Mouse (Mus musculus) heart, postnatal 25 days (tissue): ENCODE results near the gene Atxn7l1. TPM values are rescaled to one million over a fixed set of nuclear protein-coding genes. Genes with fewer than 3 reads are reported as not detected.

Experiments used
- DNase-seq: peaks from one replicate; pipeline ENCODE4 v3.0.0; 2022; ENCODE audit warnings: low spot score
- intact Hi-C: fragments of 180-260 bp; cut with DNase I; formaldehyde crosslinking; loops from one replicate; pipeline ENCODE4 v1.15.1; 2025
- total RNA-seq, 2 experiments: library from RNA; stranded (reverse); gene quantifications; 2 replicates each; pipeline ENCODE4 v1.2.3; 2021

The Atxn7l1 gene
- 10 to 100 TPM; 17.2 to 19.2 TPM for total RNA-seq

- intact Hi-C loops: loop anchor here (2.0 kb wide), 2 partner anchors 35 to 119 kb away; no protein-coding TSS in a partner anchor
- peak; percentile 81 for DNase-seq
Observed at GRCm38 (mm10) chr12:33147497-33148267, at the start of gene Atxn7l1. Gene Atxn7l1 (plus strand): TSS chr12:33147693.

GRCm38 (mm10) chr12:33101627-33102026, 45.9 kb upstream of the Atxn7l1 start:
- DNase-seq: no peak
- intact Hi-C loops: no loop called here

- intact Hi-C loops: no loop called here
- no peak for DNase-seq
Observed at GRCm38 (mm10) chr12:33102342-33103115, 45.0 kb upstream of the Atxn7l1 start.

- DNase-seq: no peak
- intact Hi-C loops: loop anchor here (5.0 kb wide), 1 partner anchor 193 kb away; no protein-coding TSS in a partner anchor
Observed at GRCm38 (mm10) chr12:33105724-33106123, 41.8 kb upstream of the Atxn7l1 start.

GRCm38 (mm10) chr12:33106438-33107167, 40.9 kb upstream of the Atxn7l1 start:
- intact Hi-C loops: loop anchor here (5.0 kb wide), 1 partner anchor 194 kb away; no protein-coding TSS in a partner anchor
- DNase-seq: no peak

GRCm38 (mm10) chr12:33109531-33109930, 38.0 kb upstream of the Atxn7l1 start:
- no peak for DNase-seq
- intact Hi-C loops: loop anchor here (1.0 to 5.0 kb wide), 2 partner anchors 82 to 197 kb away; no protein-coding TSS in a partner anchor

GRCm38 (mm10) chr12:33110894-33111471, 36.5 kb upstream of the Atxn7l1 start:
- DNase-seq: no peak
- intact Hi-C loops: no loop called here

GRCm38 (mm10) chr12:33118624-33119301, 28.7 kb upstream of the Atxn7l1 start:
- intact Hi-C loops: no loop called here
- no peak for DNase-seq

- DNase-seq: no peak
- intact Hi-C loops: no loop called here
Observed at GRCm38 (mm10) chr12:33125594-33126227, 21.8 kb upstream of the Atxn7l1 start.

- DNase-seq: no peak
- intact Hi-C loops: no loop called here
Observed at GRCm38 (mm10) chr12:33126243-33126642, 21.2 kb upstream of the Atxn7l1 start.

GRCm38 (mm10) chr12:33128121-33128520, 19.4 kb upstream of the Atxn7l1 start:
- DNase-seq: no peak
- intact Hi-C loops: no loop called here

- no peak for DNase-seq
- intact Hi-C loops: no loop called here
Observed at GRCm38 (mm10) chr12:33128702-33129101, 18.8 kb upstream of the Atxn7l1 start.

- no peak for DNase-seq
- intact Hi-C loops: no loop called here
Observed at GRCm38 (mm10) chr12:33129410-33129809, 18.1 kb upstream of the Atxn7l1 start.

GRCm38 (mm10) chr12:33130401-33130800, 17.1 kb upstream of the Atxn7l1 start:
- intact Hi-C loops: no loop called here

GRCm38 (mm10) chr12:33131796-33132195, 15.7 kb upstream of the Atxn7l1 start:
- intact Hi-C loops: no loop called here
- DNase-seq: no peak

More at GRCm38 (mm10) chr12:33130401-33130800, 17.1 kb upstream of the Atxn7l1 start:
- DNase-seq: no peak

- no peak for DNase-seq
- intact Hi-C loops: no loop called here
Observed at GRCm38 (mm10) chr12:33137857-33138256, 9.6 kb upstream of the Atxn7l1 start.

GRCm38 (mm10) chr12:33139083-33139482, 8.4 kb upstream of the Atxn7l1 start:
- DNase-seq: no peak
- intact Hi-C loops: no loop called here

GRCm38 (mm10) chr12:33144456-33144855, 3.0 kb upstream of the Atxn7l1 start:
- intact Hi-C loops: no loop called here
- no peak for DNase-seq
